Mouse (Mus musculus): ENCODE measurements around the gene Bhlhe23.

GRCm38 (mm10) chr2:180745248-180745927, 31.3 kb downstream of the Bhlhe23 start:
- TF ChIP-seq TBP (conservative IDR thresholded peaks at IDR 0.05; ENCODE audit: low read depth, low read length) (no peak), GABPA (IDR thresholded peaks at IDR 0.05; ENCODE audit: insufficient replicate concordance, low read depth, low read length) (no peak), ETS1 (conservative IDR thresholded peaks at IDR 0.05; ENCODE audit: low read depth, low read length) (no peak), KAT2A (IDR thresholded peaks at IDR 0.05; ENCODE audit: insufficient replicate concordance, low read length) (no peak), CTCF (conservative IDR thresholded peaks at IDR 0.05 in 1 of 2, IDR thresholded peaks at IDR 0.05 in 1 of 2; ENCODE audit: low read depth in 2 of 2, low read length in 2 of 2) (peak; percentile 92 to 100), ELF1 (IDR thresholded peaks at IDR 0.05; ENCODE audit: low read depth, low read length) (0 out of 2 replicates have a peak, but pooled peaks have one; percentile 12), UBTF (IDR thresholded peaks at IDR 0.05; ENCODE audit: low read depth, low read length) (no peak), TCF12 (IDR thresholded peaks at IDR 0.05; ENCODE audit: low read depth, low read length) (no peak), POLR2A (IDR thresholded peaks at IDR 0.05; ENCODE audit: low read depth, low read length) (no peak)

Data from CH12.LX (cell line).